Mouse (Mus musculus): ENCODE data around the gene Tnrc18.

DNA sequence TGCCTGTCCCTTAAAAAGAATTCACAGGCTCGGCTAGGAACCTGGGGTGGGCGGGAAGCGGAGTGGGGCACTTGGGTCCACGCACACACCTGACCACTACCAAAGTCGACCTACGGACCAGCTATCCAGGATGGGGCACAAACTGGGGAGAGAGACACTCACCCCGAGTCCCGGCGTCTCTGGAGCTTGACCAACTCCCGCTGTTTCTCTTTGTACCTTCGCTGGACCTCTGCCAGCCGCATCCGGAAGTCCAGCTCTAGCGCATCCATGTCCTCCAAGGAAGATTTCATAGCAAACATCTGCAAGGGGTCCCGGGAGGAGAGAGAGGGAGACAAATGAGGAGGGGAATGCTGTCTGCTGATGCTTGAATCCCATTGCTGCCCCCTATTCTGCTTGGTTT, 52.6 kb downstream of the Tnrc18 start:
- no peak for TF ChIP-seq CTCF (conservative IDR thresholded peaks at IDR 0.05; ENCODE audit: low read length)
- TF ChIP-seq NANOG (IDR thresholded peaks at IDR 0.05; ENCODE audit: borderline replicate concordance, low read length) = no peak

All from E14TG2a.4 (cell line).